Mouse (Mus musculus) layer of hippocampus, postnatal 10 days (tissue): ENCODE data around the gene Gadd45gip1. TPM values are rescaled to one million over a fixed set of nuclear protein-coding genes. Genes with fewer than 3 reads are reported as not detected.
"Not testable (repeated sequence)": the region's sequence is repeated elsewhere in the genome, so short reads cannot be mapped to it uniquely, and the experiment has no call there.

ENCODE experiments used
- DNase-seq, 2 experiments: peaks; one replicate each; pipeline ENCODE4 v3.0.0; 2021; ENCODE audit warnings: low spot score in 2 of 2
- total RNA-seq, 2 experiments: library from RNA; stranded (reverse); gene quantifications; 2 replicates each; pipeline ENCODE4 v1.2.3; 2021

The Gadd45gip1 gene
- total RNA-seq, 2 experiments from 2014 or later = 18.6 to 19.8 TPM

DNA sequence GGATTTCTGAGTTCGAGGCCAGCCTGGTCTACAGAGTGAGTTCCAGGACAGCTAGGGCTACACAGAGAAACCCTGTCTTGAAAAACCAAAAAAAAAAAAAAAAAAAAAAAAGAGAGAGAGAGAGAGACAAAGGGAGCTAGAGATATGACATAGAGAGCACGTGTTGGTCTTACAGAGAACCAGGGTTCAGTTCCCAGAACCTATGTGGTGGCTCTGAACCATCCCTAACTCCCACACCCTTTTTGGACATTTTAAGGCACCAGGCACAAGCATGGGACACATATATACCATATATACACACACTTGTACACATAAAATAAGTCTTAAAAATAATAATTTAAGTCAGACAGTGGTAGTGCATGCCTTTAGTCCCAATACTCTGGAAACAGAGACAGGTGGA, 4.8 kb upstream of the Gadd45gip1 start:
- DNase-seq = not testable (repeated sequence)

DNA sequence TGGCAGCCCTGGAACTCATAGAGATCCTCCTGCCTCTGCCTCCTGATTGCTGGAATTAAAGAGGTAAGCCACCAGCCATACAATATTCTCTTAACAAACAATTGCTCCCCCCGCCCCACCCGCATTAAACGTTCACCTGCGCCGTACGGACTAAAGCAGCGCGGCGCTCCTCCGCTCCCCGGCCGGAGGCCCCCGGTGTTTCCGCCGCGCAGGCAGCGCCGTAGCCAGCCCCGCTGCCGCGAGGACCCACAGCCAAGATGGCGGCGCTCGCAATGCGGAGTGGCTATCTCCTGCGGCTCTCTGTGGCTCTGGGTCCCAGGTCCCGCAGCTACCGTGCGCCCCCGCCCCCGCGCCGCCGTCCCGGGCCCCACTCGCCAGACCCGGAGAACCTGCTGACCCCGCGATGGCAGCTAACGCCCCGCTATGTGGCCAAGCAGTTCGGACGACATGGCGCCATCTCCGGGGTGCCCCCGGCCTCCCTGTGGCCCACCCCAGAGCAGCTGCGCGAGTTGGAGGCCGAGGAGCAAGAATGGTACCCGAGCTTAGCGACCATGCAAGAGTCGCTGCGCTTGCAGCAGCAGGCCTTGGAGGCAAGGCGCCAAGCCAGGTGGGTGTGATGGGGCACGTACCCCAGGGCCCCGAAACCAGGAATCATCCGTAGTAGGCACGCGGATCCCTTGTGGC, 854 bp downstream of the Gadd45gip1 start:
- DNase-seq = peak; percentile 78 to 87

DNA sequence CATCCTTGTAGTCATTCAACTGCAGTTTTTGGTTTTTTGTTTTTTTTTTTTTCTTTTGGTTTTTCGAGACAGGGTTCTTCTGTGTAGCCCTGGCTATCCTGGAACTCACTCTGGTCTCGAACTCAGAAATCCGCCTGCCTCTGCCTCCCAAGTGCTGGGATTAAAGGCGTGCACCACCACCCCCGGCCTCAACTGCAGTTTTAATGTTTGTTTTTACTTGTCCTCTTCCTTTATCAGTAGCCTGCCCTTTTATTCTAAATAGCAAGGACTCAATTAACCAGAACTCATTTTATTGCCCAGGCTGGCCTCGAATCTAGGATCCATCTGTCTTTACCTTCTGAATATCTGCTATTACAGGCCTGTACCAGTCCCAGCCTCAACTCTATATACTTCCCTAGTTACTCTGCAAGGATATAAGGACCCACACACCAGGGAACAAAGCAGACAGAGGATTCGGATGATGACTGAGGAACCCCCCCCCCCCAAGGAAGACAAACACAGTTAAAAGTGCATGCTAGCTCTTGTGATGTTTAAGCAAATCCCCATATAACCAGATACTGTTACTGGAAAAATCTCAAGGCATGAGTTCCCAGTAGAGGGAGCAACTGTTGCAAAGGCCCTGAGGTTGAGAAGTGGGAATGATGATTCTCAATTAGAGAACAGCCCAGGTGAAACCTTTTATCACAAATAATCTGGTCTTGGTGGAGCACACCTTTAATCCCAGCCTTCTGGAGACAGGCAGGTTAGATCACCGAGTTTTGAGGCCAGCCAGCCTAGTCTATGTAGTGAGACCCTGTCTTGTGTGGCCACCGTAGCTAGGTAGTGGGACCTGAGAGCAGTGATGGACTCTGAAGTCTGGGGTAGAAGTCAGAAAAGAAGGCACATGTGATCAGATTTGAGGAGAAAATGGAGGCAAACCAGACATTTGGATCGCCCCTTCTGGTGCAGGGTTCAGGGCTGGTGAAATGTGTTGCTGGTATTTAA, 1.7 kb downstream of the Gadd45gip1 start:
- DNase-seq = no peak

DNA sequence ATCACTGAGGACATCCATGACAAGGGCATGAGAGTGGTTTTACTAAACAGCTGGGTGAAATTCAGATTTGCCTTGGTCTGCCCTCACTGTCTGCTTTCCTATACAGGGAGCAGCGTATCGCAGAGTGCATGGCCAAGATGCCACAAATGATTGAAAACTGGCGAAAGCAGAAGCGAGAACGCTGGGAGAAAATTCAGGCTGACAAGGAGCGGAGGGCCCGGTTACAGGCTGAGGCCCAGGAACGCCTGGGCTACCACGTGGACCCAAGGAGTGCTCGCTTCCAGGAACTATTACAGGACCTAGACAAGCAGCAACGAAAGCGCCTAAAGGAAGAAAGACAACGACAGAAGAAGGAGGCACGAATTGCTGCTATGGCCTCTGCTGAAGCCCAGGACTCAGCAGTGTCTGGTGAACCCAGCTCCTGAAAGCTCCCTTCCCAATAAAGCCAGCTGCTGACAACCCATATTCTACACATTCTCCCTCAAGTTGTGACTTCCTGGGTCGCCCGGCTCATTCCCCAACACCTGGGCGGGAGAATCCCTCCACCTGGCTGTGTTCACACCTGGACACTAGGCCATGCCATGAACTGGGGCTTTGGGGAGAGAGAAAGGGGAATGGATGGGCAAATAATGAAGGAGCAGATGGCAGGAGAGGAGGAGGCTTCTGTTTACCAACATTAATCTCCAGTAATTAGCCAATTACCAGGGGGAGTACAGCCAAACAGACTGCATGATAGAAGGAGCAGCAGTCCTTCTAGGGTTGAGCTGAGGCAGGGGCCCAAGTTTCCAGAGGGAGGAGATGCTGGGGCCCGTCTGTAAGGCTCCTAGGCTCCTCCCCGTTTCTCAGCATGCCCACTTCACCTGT, 2.9 kb downstream of the Gadd45gip1 start:
- no peak for DNase-seq

DNA sequence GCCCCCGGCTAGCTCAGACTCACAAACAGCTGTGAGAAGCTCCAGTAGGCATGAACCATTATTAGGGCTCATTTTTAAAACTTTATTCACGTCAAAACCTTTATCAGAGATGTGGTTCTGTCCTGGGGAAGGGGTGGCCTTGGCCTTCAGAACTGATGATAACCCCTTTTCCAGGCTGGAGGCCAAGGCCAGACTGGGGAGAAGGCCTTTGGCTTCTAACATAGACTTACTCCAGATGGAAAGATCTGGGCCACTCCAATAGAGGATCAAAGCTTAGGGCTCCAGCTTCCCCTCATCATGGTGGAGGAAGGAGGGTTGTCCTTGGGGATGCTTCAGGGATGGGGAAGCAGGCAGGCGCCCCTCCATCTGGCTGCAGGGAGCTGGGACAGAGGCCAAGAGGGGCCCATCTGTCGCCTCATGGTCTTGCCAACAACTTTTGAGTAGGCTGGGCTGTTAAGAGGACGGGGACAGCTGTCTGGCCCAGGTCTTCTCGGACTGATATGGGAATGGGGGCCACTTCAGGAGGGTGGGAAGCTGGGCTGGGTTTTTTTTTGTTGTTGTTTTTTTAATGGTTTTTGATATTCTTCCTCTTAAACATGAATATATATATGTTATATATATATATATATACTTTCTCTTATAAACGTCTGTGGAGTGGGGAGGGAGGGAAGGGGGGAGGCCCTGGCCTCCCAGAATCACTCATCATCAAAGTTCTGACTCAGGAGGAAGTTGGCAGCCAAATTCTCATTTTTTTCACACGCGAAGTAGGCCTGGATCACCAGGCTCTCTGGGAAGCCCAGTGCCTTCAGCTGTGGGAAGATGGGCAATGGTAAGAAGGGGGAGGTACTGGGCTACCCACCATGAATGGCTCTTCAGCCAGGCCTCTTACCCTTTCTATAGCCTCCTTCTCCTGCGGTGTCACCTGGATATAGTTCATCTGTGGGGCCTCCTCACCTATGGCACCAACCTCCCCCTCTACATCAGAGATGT, 3.8 kb downstream of the Gadd45gip1 start:
- DNase-seq = peak; percentile 90 to 91

DNA sequence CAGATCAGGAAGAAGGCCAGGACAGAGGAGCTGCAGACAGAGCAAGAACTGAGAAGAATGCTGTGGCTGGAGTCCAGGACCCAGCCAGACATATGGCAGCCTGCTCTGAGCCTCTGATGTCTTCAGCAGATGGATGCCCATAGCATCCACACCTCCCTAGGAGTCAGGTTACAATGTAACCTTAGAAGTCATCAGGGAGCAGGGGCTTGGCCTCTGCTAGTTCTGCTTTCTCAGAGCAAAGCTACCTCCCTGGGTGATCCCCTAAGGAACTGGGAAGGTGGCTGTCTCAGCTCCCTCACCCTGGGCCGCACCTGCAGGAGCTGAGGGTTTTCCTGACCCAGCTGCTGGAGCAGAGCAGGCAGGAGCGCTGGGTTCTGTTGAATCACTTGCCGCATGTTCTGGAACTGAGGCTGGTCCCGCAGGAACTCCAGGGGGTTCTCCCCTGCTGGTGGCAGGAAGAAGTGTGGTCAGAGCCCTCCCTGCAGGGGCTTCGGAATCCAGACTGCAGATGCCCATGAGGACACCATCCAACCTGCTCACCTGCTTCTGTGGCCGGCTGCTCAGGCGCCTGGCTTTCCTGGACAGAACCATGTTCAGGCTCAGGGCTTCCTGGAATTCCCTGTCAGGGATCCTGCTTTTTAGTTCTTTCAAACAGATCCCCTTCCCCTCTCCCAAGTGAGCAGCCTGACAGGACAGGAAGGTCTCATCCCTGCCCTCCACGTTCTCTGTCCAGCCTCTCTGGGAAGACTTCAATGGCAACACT, 6.0 kb downstream of the Gadd45gip1 start:
- no peak for DNase-seq

DNA sequence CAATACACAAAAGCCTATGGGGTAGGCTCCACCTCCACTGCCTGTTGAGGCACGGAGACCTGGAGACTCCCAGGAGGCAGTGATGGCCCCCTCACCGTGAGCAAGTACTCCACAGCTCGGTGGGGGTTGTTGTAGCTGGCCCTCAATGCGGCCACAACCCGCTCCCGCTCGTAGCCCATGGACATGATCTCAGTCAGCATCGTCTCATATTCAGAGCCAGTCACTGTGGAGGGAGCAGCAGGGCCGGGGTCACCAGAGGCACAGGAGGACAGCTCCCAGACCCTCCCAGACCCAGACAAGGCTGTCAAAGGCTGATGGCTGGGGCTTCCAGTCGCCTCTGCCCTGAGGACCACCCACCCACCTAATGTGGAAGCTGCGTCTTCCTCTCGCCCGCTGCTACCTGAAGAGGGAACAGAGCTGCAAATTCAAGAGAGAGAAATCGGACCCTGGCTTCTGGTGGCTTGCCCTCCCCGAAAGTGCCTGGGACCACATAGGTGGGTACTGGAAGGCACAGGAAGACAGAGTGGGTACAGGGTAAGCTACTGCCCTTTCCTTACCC, 6.7 kb downstream of the Gadd45gip1 start:
- no peak for DNase-seq

DNA sequence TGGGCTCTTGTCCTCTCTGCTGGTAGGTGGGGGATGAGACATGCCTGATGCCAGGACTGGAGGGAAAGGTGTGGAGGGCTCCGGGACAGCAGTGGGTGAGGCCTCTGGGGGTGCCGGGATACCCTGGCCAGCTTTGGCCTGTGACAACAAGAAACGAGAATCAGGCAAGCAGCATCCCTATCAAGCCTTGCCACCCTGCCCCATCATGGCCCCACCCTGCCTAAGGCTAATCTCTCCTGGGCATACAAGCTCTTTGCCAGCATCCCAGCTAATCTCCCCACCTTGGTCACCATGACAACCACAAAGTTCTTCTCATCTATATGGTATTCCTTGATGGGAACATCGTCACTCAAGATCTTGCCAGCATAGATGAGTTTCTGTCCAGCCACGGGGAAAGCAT, 7.2 kb downstream of the Gadd45gip1 start:
- no peak for DNase-seq

DNA sequence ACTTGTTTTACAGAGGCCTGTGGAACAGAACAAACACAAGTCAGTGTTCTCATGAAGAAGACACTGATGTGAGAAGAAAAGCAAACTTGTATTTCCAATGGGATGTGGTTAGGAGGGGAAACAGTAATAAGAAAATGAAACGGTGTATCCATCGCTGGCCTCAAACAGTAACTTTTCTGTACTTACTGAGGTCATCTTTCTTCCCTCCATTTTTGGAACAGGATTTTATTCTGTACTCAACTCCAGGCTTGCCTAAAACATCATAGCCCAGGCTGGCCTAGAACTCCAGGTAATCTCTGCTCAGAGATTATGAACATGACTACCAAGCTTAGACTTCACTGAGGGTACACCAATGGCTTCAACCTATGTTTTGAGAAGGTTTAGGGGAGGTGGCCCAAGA, 8.1 kb downstream of the Gadd45gip1 start:
- no peak for DNase-seq

DNA sequence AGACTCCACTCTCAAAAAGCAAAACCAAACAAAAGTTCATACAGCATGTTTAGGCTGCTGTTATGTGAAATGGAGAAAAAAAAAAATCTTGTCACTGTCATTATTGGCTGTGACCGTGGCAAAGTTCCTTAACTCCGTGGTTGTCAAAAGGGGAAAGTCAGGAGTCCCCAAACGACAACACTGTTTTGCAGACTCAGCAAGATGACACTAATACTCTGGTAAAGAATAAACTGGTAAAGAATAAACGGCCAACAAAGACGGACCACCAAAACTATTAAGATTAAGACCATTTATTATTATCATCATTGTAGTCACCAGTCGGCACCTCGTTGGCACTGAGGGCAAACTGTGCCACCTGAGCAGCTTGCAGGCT, 8.5 kb downstream of the Gadd45gip1 start:
- no peak for DNase-seq

DNA sequence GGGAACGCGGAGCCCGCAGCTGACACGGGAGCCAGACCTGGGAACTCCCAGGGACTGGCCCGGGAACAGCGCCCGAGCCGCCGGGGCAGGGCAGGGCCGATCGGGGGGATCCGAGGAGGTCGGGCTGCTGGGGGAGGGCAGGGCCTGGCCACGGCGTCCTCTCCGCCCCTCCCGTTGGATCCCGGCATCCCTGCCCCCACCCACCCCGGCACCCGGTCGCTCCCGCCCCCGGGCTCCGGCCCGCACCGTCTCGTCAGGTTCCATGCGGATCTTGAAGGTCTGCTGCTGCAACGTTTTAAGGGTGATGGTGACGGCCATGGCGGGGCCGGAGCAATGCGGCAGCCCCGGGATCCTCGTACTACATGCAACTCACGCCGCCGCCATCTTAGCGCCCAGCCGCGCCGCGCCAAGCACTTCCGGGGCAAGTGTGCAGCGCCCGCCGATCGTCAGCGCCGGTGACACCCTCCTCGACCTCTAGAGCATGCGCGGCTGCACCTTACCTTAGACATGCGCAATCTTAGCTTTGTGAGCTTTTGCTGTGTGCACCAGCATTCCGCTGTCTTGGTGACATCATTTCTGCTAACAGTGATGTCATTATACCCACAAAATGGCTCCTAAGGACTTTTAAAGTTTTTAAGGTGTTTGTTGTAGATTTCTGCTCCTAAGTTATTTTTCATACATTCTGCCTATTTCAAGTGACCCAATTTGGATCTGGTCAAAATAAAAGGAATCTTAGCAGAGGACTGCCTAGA, 9.1 kb downstream of the Gadd45gip1 start, which contains the start of gene Rad23a:
Rad23a (minus strand) TSS at position 418 of the 752 bp plus-strand sequence.
- peak; percentile 89 to 91 for DNase-seq

DNA sequence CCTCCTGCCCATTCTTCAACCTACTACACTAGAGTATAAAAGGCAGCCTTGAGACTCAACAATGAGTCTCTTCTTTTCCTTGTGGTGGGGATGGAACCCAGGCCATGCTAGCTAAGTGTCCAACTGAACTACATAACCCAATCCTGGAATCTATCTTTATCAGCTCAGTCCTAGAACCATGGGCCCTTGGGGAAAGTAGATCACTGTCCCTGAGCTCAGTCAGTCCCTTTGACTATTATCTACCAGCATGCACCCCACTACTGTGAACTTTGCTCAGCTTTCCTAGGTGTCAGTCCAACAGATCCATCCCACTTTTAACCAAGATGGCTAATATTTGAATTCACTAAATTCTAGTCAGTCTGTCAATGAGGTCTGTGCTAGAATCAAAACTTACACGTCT, 10.2 kb downstream of the Gadd45gip1 start:
- DNase-seq = no peak

DNA sequence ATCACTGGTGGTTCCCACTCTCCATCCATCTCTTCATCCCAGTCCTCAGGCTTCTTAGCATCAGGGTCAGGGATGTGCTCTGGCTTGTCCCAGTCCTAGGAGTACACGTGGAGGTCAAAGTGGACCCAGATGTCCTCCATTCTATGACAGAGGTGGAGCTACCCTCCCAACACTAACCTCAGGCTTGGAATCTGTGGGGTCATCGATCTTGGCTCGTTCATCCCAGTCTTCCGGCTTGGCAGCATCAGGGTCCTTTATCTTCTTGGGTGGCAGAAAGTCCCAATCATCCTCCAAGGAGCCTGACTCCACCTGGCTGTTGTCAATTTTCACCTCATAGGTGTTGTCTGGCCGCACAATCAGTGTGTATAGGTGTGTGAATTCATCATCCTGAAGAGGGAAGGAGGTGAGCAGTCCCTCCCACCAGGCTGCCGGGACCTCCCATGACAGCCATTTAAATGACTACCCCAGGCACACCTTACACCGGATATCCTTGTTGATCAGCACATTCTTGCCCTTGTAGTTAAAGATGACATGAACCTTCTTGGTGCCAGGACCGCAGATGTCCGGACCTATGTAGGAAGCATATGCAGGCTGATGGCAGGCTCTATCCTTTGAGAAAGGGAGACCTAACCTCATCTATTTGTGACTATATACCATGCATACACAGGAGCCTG, 13.2 kb downstream of the Gadd45gip1 start:
- DNase-seq = no peak

DNA sequence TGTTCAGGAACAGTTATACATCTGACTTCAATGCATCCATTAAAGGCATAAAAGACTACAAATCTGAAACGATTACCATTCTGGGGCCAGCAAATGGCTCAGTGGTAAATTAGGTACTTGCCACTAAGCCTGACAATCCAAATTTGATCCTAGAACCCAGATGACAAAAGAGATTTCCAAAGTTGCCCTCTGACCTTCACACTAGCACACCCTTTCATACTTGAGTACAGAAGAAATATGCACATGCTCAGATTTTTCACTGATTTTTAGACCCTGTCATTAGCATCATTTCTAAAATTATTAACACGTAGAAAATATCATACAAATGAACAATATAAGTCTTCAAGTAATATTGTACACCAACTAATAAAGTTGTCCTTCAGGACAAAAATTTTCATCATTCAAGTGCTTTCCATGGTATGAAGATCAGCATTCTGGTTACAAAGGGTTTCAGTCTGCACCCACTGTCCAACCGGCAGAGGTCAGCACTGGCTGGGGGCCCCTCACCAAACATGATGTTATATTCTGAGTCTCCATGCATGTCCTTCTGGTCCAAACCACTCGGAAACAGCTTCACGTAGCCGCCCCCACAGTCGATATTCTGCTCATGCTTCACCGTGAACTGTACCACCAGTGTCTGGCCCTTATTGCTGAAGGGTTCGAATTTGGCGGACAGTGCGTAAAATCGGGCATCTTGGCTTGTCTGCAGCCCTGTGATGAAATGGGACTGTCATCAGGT, 14.2 kb downstream of the Gadd45gip1 start:
- peak; percentile 34 to 59 for DNase-seq

DNA sequence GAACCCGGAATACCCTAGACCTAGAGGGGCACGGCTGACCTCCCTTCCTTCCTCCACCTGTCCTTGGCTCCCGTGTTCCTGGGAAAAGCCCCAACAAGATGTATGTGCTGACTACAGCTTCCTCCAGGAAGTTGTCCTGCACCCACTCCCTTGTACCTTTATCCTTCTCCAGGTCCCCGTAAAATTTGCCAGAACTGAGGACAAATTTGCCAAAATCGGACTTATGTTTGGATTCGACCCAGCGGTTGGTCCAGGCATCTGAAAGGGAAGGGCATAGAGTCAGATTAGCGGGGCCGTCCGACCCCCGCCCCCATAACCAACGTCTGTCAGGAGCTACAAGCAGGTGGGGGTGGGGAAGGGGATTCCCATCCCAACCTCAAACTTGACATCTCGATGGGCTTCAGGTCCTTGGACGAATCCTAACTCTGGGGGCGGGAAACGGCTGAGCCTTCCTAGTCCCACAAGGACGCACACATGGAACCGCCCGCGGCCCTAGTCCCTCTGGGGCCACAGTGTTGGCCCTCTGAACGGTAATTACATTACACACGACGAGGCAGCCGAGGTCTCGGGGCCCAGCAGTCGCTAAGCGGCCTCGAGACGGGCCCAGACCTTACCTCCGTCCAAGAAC, 14.9 kb downstream of the Gadd45gip1 start:
- DNase-seq = no peak
